Mouse (Mus musculus) retina, adult 2 months (tissue): ENCODE measurements around the gene Pamr1.

Experiments
- DNase-seq: peaks from one replicate; pipeline ENCODE4 v3.0.0-alpha.2; 2012; ENCODE audit warnings: low read depth, low spot score

The Pamr1 gene

DNA sequence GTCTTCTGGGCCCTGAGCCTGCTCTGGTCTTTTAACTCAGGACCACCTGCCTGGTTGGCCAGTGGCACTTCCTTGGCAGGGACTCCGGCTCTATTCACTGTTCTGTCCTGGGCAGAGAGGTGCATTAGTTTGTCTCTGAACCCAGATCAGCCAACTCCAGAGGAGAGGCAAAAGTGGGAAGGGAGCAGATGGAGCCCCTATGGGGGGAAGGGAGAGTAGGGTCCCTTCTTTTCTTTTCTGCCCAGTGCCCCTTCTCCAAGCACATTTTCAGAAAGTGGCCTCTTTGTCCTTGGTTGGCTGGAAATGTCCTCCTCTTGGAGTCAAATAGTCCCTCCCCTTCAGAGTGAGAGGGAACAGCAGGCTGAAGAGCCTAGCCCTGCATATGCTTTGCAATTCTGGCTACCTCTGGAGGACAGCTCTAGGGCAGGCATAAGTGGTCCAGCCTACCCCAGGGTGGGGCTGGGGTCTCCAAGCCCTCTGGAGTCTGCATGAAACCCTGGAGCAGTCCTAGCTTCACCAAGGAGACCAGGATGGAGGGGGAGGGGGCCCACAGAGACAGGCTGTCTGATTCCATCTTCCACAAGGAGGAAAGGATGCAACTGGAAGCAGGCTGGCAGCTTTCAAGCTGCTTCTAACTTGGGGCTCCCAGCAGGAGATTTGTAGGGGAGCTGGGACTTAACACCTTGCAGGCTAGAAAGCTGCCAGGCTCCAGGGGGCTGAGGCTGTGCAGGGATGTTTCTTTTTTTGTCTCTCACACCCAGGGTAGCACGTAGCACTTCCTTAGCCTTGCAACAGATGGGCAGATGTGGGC is 49.3 kb downstream of the Pamr1 start:
- no peak for DNase-seq

DNA sequence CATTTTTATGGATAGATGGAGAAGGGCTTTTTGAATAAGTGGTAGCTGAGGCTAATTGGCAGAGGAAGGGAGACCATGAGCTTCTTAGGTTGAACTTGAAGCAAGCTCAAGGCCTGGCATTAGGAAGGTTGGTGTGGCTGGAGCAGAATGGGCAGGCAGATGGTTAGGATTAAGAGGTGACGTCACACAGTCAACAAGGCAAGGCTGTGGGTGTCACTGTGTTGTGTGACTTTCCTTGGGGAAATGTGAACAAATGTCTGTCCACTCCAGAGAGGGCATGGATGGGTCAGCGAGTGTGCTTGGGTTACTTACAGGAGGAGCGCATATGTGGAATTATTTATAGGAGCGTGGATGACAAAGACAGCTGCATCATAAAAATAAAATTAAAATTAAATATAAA is 50.7 kb downstream of the Pamr1 start:
- no peak for DNase-seq

DNA sequence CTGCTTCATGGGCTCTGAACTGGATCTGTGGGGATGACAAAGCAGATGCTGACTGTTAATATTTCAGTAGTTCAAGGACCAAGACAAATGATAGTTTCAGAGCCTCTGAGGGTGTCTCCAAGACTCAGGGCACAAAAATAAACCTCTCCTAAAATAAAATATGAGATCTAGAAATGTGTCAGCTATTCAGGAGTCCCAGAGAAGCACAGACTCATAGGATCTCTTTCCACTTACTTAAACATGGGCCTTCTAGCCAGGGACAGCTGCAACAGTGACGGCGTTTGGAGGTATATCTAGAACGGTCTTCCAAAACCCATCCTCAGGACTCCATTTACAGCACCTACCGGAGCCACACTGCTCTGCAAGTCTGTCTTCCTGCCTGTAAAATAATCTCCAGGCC is 60.7 kb downstream of the Pamr1 start:
- no peak for DNase-seq

DNA sequence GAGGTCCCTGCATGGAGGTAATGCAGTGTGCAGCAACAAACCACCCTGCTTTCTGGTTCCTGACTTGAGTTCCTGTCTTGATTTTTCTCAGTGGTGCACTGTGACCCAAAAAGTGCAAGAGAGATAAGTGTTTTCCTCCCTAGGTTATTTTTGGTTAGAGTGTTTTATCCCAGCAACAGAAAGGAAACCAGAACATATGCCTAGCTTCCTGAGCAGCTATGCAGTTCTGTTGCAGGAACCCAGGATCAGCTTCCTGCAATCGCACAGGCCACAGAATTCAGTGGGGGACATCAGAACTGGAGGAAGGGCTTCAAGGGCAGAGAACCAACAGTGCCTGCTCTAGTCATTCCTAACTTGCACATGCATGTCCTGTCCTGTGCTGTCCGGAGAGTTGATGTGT is 66.8 kb downstream of the Pamr1 start:
- DNase-seq, result no peak

DNA sequence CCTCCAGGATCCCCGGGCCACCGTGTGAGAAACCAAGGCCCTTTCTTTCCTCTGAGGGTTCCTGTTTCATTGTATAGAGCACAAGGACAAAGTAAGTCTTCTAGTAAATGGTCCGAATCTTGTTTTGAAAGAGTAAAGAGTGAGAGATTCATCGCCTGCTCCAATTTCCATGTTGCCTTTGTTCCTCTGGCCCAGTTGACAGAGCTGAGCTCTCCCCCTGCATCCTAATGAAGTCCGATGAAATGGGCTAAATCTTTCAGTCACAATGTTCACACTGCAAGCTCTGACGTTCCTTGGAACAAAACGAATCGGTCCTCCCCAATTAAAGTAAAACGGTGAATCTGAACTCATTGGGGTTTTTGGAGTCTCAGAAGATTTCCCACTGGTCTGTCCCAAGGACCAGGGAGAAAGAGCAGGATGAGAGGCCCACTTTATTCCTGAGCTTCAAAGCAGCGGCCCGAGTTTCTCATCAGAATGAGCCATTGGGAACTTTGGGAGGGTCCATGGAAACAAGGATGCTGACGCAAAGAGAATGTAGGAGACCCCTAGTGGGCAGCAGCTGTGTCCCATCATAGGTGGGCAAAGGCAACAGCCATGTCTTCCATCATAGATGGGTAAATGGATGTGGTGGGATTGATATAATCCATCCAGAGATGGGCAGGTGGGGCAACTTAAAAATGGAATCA is 71.1 kb downstream of the Pamr1 start:
- no peak for DNase-seq

DNA sequence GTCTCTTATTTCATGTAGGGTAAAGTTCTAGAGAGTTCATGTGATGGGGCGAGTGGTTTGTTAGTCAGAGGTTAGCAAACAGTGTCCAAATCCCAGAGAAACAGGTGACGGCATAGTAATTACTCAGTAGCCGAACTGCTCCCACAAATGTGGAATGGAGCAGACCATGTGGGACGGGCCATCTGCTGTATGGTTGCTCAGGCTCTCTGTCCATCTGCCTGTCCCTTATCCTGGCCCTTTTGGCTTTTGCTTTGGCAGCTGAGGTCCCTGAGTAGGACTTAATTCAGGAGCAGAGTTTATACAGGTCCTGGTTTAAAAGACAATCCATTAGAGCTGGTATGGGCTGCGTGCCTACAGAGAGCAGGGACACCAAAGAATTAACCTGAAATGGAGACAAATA is 72.4 kb downstream of the Pamr1 start:
- DNase-seq, result no peak

DNA sequence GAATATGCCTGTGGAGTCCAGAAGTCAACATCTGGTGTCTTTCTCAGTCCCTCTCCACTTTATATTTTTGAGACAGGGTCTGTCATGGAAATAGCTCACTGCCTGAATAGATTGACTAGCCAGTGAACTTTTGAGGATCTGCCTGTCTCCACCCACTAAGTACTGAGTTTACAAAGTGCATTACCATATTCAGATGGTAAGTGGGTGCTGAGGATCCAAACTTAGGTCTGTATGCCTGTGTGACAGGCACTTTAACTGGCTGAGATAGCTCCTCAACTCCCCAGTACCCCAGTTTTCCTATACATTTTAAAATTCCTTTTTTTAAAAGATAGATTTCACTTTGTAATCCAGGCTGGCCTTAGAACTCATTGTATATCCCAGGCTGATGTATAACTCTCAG is 73.1 kb downstream of the Pamr1 start:
- DNase-seq, result no peak

DNA sequence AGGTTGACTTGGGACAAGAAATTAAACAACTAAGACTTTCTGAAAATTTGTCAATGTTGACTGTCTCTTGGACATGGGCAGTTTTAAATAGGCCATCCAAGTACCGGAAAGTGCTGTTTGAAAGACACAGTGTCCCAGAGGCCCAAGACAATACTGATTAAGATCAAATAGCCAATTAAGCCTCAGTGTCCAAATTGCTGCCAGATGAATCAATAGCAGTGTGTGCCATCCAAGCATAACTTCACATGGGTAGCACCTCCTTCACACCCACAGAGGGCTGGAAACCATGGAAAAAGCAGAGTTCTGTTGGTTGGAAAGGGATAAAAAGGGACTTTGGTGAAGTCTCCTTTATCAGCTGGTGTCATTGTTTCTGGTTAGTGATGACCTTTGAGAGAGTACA is 74.7 kb downstream of the Pamr1 start:
- DNase-seq, result no peak

DNA sequence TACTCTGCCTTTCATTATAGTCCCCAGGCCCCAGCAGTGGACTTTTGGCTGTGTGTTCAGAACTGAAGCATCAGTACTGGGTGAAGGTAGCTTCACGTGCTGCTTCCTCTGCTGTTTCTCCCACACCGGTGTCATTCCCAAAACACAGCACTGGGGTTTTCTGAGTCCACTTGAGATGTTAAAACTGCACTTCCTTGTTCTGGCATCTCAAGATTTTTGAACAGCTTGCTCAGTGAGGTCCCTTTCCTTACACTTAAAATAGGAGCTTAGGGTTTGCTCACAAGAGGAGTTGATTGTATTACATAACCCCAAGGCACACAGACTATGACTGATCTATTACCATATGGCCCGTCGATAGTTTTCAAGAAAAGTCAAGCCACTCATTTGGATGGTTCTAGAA is 82.5 kb downstream of the Pamr1 start:
- DNase-seq, result no peak

DNA sequence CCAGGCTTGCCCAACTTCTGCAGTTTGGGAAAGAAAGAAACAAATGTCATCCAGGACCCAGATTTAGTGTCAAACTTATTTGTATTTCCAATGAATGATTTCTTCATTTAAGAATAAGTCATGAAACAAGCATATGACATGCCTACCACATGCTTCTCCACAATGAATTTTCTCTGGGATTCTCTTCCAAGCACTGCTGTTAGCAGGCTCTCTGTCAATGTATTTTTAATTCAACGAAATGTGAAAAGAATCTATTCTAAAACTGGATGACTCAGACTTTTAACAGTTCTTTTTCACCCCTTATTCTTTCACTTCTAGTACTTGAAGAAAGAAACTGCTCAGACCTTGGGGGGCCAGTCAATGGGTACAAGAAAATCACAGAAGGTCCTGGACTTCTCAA is 84.2 kb downstream of the Pamr1 start:
- no peak for DNase-seq

DNA sequence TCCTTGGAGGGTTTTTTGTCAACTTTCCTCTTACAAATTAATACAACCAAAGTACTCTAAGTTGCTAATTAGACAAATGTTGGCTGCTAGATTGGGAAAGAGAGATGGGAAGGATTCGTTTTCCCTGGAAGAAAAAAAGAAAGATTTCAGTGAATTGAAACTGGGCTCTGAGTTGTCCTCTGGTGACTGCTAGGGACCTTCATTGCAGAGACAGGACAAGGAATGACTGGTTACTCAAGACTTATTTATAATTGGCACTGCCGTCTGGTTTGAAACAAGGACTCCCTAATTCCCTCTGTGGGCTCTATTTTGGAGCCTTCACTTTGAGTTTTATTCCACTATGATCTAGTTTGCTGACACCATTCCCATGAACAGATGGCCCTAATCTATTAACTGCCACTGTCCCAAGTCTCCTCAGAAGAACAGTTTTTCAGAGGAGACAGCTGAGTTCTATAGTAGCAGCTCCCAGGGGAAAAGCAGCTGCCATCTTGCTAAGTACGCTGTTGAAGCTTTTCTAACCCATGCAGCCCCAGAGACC is 85.8 kb downstream of the Pamr1 start:
- DNase-seq, result no peak

DNA sequence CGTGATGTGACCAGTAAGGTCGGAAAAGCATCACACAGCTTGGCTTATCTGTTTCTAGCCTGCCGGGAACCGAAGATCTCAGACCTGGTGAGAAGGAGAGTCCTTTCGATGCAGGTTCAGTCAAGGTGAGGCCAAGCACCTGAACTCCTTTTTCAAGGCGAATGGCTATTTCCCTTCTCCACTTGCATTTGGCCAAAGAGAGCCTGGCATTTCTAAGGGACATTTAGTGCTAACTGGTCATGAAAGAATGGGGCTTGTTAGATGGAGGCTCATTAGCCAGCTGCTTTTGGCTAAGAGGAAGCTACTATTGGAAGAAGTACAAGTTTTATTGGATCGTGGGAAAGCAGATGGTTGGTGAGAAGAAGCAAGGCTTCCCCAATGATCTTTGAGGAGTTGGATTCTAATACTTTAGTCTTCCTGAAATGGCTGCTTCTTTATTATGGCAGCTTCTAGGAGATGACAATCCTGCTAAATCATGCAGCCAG is 86.3 kb downstream of the Pamr1 start:
- no peak for DNase-seq

DNA sequence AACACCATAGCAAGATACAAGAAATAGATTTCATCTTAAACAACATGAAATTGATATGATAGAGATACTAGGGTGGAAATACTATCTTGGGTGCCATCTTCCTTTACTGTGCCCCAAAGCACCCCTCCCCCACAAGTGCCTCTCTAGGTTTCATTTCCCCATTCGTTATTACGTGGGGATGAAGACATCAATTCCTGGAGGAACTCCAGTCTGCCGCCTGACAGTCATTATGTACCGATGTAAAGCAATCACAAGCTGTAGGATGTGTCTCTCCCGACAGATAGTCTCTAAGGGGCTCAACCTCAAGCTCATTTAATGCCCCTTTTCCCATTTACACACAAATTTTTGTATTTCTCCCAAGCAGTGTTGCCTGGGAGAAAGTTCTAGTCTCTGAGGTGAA is 88.3 kb downstream of the Pamr1 start:
- DNase-seq, result no peak

DNA sequence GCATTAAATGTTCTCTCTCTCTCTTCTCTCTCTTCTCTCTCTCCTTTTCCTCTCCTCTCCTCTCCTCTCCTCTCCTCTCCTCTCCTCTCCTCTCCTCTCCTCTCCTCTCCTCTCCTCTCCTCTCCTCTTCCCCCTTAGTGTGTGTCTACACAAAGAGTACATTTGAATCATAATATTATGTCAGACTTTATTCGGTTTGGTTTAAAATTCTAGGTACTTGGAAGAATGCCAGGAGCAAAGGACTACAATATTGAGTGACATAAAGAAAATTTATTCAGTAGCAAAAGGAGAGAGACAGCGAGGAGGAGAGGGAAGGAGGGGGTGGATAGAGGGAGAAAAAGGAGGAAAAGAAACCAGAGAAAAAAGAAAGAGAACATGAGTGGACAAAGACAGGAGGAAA is 88.9 kb downstream of the Pamr1 start:
- no peak for DNase-seq

DNA sequence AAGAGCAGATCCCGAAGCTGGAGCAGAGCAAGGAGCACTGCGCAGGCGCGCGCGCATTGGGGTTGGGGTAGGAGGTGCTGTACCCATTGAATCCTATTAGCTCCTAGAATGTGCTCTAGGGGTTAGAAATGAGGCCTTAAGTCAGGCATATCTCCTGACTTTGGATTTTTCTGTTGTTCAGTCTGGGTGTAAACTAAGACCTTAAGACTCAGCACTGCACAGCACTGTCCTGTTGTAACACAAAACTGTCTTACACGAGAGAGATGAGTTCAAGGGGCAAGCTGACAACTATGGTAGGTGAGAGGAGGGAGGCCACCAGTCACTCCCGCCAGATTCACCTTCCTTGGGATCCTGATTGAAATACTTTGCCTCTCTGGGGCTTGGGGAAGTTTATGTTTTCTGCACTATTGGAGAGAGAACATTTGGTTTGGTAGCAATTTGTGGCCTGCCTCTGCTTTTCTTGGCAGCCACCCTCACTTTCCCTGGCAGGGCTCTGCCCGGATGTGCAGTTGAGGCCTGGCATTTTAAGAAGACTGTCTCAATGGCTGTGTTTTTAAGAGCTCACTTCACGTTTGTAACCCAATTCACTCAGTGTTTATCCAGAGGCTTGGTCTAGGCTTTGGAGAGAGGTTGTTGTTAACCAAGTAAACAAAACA is 99.2 kb downstream of the Pamr1 start:
- no peak for DNase-seq

DNA sequence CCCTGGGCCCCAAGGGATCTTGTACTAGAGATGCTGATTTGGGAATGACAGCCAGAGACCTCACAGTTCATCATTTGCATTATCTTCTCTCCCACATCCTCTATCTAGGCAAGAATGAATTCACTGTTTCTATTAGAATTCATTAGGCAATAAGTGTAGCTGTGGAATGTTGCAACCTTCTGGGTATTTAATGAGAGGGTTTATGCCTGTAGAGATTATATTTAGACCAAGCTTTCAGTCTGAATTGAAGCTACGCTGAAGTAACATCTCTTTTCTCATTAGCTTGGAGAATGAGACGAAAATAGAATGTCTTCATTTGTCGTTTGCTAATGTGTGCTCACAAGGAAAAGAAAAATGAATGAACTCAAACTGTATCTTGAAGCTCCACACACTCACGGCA is 100.5 kb downstream of the Pamr1 start:
- no peak for DNase-seq

DNA sequence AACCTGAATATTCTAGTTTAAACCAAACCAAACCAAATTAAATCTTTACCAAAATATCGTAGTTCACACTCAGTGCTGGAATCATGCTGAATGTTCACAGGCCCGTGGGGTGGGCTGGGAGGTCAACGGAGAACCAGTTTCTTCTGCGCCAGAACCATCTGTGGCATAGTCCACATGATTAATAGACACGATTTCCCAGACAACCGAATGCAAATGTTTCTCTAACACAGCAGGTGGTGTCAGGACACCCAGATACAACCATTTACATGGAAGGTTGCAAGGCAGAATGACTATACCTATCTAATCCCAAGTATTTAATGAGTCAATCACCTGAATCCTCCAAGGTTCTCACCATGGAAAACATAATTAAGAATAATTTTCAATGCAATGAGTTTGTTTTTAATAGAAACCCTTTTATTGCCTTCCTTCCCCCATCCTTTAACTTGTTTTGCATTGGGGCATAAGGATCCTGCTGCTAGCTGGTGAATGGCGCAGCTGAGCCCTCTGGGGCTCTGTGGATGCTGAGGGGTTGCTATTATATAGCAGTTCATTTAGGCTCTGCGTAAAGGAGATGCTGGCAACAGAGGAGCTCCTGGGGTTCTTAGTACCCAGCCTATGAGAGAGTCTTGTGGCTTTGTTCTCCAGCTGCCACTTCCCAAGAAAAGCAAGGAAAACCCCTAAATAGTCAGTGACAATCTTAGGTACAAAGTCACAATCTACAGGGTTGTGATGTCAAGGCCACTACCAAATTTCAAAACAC is 106.3 kb downstream of the Pamr1 start:
- DNase-seq, result no peak

DNA sequence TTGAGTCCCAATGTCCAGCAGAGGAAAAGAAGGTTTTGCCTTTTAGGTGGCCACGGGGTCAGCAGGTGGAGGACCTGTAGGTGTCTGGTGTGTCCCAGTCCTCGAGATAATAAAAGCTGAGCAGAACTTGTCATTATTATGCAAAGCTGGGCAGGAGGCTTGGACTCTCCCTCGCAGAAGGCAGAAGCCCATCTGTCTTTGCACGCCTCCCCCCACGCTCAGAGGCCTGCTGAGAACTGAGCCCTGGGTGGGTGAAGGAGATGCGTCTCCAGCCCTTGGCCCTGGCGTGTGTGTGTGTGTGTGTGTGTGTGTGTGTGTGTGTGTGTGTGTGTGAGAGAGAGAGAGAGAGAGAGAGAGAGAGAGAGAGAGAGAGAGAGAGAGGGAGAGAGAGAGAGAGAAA is 107.9 kb downstream of the Pamr1 start:
- DNase-seq, result no peak

DNA sequence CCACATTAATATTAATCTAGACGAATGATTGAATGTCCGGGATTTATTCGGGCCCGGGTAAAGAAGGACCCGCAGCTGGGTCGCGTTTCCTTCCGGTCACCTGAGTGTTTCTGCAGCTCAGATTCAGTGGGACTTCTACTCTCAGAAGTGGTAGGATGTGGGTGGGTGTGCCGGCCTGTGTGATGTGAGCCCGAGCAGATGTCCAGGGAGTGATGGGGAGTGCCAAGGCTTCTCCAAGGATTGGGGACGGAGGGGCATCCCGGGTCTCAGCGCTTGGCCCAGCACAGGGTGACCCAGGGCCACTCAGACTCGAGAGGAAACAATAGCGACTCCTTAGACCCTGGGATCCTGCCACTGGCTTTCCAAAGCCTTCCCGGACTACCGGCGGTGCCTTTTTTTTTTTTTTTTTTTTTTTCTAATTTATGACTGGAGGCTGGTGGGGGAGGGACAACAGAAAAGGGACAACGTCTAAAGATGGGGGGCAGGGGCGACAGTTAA is 108.4 kb downstream of the Pamr1 start, which contains the start of gene Slc1a2:
TSS of gene Slc1a2 (plus strand) at position 497 of the 498 bp plus-strand sequence.
- no peak for DNase-seq

DNA sequence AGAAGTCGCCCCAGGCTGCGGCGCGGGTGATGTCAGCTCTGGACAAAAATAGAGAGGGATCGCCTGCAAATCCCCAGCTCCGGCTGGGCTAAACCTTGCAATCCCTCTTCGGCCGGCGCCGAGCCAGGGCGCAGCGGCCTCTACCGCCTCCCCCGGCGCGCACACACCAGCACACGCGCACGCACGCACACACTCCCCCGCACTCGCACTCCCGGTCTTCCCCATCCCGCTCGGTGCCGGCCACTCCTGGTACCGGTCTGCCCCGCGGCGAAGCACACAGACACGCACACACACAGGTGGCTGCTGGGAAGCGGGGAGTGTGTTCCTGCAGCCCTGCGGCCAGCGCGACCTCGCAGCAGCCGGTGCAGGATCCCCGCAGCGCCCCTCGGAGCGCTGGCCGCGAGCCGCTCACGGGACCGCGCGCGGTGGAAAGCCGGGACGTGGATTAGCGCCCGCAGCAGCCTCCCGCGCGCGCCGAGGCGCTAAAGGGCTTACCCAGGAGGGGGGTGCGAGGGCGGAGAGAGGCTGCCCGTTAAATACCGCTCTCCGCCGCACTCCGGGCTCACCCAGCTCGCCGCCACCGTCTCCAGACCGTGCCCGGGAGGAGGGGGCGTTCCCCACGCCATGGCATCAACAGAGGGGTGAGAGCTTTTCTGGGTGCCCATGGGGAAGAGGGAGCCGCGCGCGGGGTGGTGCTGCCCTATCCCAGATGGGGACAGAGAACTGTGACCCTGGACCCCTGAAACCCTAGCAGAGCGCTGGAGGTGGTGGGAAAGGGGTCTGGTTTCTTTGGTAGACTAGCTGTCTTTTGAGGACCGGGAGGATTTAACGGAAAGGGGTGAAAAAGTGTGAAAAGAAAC is 109.1 kb downstream of the Pamr1 start:
- peak; percentile 78 for DNase-seq

DNA sequence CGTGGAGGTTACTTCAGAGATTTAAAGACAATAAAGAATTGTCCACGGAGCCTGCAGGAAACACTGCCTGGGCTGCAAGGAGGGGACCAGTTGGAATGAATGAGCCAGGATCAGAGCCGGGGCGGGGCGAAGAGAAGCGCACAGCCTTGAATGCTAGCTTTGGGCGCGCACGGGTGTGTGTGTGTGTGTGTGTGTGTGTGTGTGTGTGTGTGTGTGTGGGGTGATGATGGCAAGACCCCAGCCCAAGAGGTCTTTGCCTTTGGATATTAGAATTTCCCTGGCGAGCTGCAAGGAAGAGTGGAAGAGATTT is 109.7 kb downstream of the Pamr1 start:
- peak; percentile 51 for DNase-seq
